Mouse (Mus musculus) liver, postnatal 0 days (tissue): Measurements from ENCODE around the gene Rer1.
A peak's percentile ranks its signal among the peaks of the same experiment; 100 is the strongest.

Experiments
- CTCF ChIP-seq: sonication (generic); IDR thresholded peaks from 2 replicates; pipeline ENCODE4 v1.5.1; 2016; ENCODE audit warnings: antibody characterized with exemption, low read depth
- EP300 ChIP-seq: IDR thresholded peaks from 2 replicates; pipeline ENCODE4 v1.6.1; 2016; ENCODE audit warnings: antibody characterized with exemption, low read depth, mild to moderate bottlenecking

GRCm38 (mm10) chr4:155123868-155124534, 37.8 kb upstream of the Rer1 start:
- TF ChIP-seq CTCF (0 out of 2 replicates have a peak, but pooled peaks have one; percentile 3), EP300 (no peak)
